Mouse (Mus musculus) testis, adult 2 months (tissue): ENCODE data around the gene Wap. TPM values are rescaled to one million over a fixed set of nuclear protein-coding genes. Genes with fewer than 3 reads are reported as not detected.

Experiments used
- H3K27ac ChIP-seq: fragments of 200-500 bp; 2 replicates; pipeline ENCODE4 v1.5.1; 2012; ENCODE audit warnings: low read depth, low read length; ENCODE audit not compliant: control insufficient read depth, insufficient read depth
- H3K27me3 ChIP-seq: fragments of 200-500 bp; 2 replicates; pipeline ENCODE4 v1.6.1; 2012; ENCODE audit warnings: mild to moderate bottlenecking, low read length, moderate library complexity; ENCODE audit not compliant: control insufficient read depth, insufficient read depth
- H3K36me3 ChIP-seq: fragments of 200-500 bp; 2 replicates; pipeline ENCODE4 v1.6.1; 2012; ENCODE audit warnings: mild to moderate bottlenecking, low read length; ENCODE audit not compliant: control insufficient read depth, insufficient read depth
- H3K4me1 ChIP-seq: fragments of 200-500 bp; 2 replicates; pipeline ENCODE4 v1.6.1; 2012; ENCODE audit warnings: low read length; ENCODE audit not compliant: control insufficient read depth, insufficient read depth
- H3K4me3 ChIP-seq: fragments of 200-500 bp; 2 replicates; pipeline ENCODE4 v1.5.1; 2012; ENCODE audit warnings: low read depth, mild to moderate bottlenecking, low read length, moderate library complexity, mixed read lengths; ENCODE audit not compliant: control insufficient read depth
- CTCF ChIP-seq: fragments of 200-500 bp; IDR thresholded peaks from 2 replicates; pipeline ENCODE4 v1.5.1; 2012; ENCODE audit warnings: low read depth, mild to moderate bottlenecking, inconsistent platforms, low read length, moderate library complexity; ENCODE audit not compliant: control insufficient read depth, insufficient read depth, insufficient replicate concordance
- POLR2A ChIP-seq: fragments of 200-500 bp; IDR thresholded peaks from 2 replicates; pipeline ENCODE4 v1.6.1; 2012; ENCODE audit warnings: low read depth, mild to moderate bottlenecking, inconsistent platforms, low read length, moderate library complexity; ENCODE audit not compliant: control insufficient read depth
- polyA plus RNA-seq: library from polyadenylated mRNA; depleted of rRNA; stranded (reverse); fragments of >200 nt; gene quantifications from 2 replicates; pipeline ENCODE4 v1.2.3, GENCODE M21; 2012

Gene Wap
- polyA plus RNA-seq, 1 experiment: not detected

- Histone ChIP-seq H3K27ac (no peak overlapping the region), H3K36me3 (no peaks in the 10 kb centered on the region), H3K4me1 (peaks cover 26% of the 10 kb centered on the region), H3K27me3 (no peaks in the 10 kb centered on the region), H3K4me3 (no peak overlapping the region)
- TF ChIP-seq POLR2A: no peak
- no peak for TF ChIP-seq CTCF
Observed at GRCm38 (mm10) chr11:6600284-6600944, 38.0 kb downstream of the Wap start.

DNA sequence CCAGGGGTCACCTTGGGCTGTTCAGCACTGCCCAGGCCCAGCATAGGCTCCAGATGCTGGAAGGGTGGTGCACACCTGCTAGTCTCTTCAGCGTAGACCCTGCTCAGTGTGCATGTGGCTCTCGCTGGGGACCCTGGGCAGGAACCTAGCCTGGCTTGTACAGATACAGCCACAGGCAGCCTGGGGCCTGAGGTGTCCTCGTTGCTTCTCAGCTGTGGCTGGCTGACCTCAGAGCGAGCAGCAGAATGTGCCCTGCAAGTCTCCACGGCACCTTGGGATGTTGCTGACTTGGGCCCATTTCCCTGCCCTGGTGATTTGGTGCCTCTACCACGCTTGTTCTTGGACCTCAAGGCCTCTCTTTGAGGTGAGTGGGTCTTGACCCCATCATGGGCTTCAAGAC, 38.6 kb downstream of the Wap start:
- Histone ChIP-seq H3K36me3 (no peaks in the 10 kb centered on the region), H3K27ac (no peak overlapping the region), H3K4me3 (no peak overlapping the region), H3K4me1 (peaks cover 20% of the 10 kb centered on the region), H3K27me3 (no peaks in the 10 kb centered on the region)
- TF ChIP-seq CTCF (no peak), POLR2A (0 out of 2 replicates have a peak, but pooled peaks have one; percentile 12)

DNA sequence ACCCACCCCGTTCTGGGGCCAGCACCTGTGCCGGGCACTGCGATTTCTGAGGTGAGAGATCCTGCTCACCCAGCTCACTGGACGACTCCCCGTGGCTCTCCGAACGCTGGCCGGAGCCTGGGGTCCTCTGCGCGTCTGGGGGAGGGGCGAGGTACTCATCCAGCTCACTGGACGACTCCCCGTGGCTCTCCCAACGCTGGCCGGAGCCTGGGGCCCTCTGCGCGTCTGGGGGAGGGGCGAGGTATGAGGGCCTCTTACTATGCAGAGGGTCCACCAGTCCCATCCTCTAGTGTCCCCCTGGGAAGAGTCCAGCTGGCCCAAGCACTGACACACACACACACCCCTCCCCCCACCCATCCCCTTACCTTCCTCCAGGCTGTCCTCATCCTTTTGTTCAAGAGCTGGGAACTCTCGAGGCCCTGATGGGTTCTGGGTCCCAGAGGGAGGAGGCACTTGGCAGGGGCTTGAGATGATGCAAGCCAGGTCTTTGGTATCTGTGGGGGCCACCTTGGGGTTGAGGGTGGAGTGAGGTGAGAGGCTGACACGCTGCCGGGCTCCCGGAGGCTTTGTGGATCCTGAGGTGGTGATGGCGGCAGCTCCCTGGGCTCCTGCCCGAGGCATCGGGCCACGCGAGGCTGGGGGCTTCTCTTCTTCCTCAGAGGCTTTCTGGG, 39.3 kb downstream of the Wap start:
- Histone ChIP-seq H3K27ac (no peak overlapping the region), H3K4me3 (peak overlapping the region; percentile 25; the same call in 1 of the 2 replicates), H3K4me1 (peaks cover 19% of the 10 kb centered on the region), H3K36me3 (no peaks in the 10 kb centered on the region), H3K27me3 (no peaks in the 10 kb centered on the region)
- TF ChIP-seq CTCF (no peak), POLR2A (no peak)

DNA sequence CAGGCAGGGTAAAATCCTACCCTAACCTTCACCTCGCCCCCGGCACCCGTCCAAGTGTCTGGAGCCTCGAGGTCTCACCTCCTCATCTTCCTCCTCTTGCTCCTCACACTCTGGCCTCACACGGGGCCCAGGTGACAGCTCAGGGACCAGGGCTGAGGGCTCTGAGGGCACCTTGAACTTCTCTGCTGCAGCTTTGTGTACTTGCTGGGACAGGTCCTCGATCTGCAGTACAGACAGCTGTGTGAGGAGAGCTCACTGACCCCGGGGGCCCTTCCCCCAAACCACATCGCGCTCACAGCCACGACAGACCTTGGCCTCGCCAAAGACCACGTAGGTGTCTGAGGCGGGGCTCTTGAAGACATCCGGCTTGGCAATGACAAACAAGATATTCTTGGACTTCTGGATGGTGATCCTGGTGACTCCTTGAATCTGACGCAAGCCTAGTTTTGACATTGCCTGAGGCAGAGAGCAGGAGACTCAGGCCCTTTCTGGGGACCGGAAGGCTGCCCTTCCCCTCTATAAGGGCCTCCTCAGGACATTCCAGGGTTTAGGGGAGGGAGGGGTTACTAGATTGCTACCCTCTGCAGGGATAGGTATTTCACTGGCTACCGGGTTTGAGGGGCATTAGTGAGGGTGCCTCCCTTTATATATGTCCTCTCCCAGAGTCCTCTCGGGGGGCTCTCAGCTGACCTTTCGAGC, 40.1 kb downstream of the Wap start:
- Histone ChIP-seq H3K4me3 (no peak overlapping the region), H3K27ac (no peak overlapping the region), H3K36me3 (no peaks in the 10 kb centered on the region), H3K27me3 (no peaks in the 10 kb centered on the region), H3K4me1 (peaks cover 19% of the 10 kb centered on the region)
- TF ChIP-seq POLR2A: no peak
- no peak for TF ChIP-seq CTCF

GRCm38 (mm10) chr11:6597523-6597922, 40.9 kb downstream of the Wap start:
- no peaks in the 10 kb centered on the region for H3K27me3 ChIP-seq
- no peaks in the 10 kb centered on the region for H3K36me3 ChIP-seq
- no peak overlapping the region for H3K4me3 ChIP-seq
- TF ChIP-seq POLR2A (no peak), CTCF (no peak)
- H3K4me1 ChIP-seq: peaks cover 19% of the 10 kb centered on the region
- no peak overlapping the region for H3K27ac ChIP-seq

- Histone ChIP-seq H3K27ac (no peak overlapping the region), H3K4me1 (peaks cover 19% of the 10 kb centered on the region), H3K4me3 (no peak overlapping the region), H3K36me3 (no peaks in the 10 kb centered on the region), H3K27me3 (no peaks in the 10 kb centered on the region)
- TF ChIP-seq CTCF (no peak), POLR2A (no peak)
Observed at GRCm38 (mm10) chr11:6596616-6597015, 41.8 kb downstream of the Wap start.

GRCm38 (mm10) chr11:6596205-6596604, 42.2 kb downstream of the Wap start:
- H3K4me1 ChIP-seq: peaks cover 19% of the 10 kb centered on the region
- H3K27me3 ChIP-seq: no peaks in the 10 kb centered on the region
- no peak overlapping the region for H3K27ac ChIP-seq
- H3K36me3 ChIP-seq: no peaks in the 10 kb centered on the region
- TF ChIP-seq POLR2A (no peak), CTCF (no peak)
- no peak overlapping the region for H3K4me3 ChIP-seq
